Mouse (Mus musculus) cortical plate, adult 2 months (tissue): Measurements from ENCODE around the gene Slc20a1. TPM values are rescaled to one million over a fixed set of nuclear protein-coding genes. Genes with fewer than 3 reads are reported as not detected.

Experiments used
- H3K27ac ChIP-seq: fragments of 200-500 bp; 2 replicates; pipeline ENCODE4 v1.5.1; 2012; ENCODE audit warnings: low read length, control low read depth, inconsistent platforms; ENCODE audit not compliant: insufficient read depth
- H3K4me1 ChIP-seq: fragments of 200-500 bp; 2 replicates; pipeline ENCODE4 v1.6.1; 2011; ENCODE audit warnings: low read length; ENCODE audit not compliant: control insufficient read depth, insufficient read depth
- H3K4me3 ChIP-seq: fragments of 200-500 bp; 2 replicates; pipeline ENCODE4 v1.5.1; 2011; ENCODE audit warnings: mild to moderate bottlenecking, low read length, control low read depth; ENCODE audit not compliant: insufficient read depth
- CTCF ChIP-seq: fragments of 200-500 bp; IDR thresholded peaks from 2 replicates; pipeline ENCODE4 v1.5.1; 2011; ENCODE audit warnings: mild to moderate bottlenecking, control low read depth, low read length; ENCODE audit not compliant: insufficient read depth; ENCODE audit errors: extremely low read depth
- POLR2A ChIP-seq: fragments of 200-500 bp; IDR thresholded peaks from 2 replicates; pipeline ENCODE4 v1.6.1; 2011; ENCODE audit warnings: mild to moderate bottlenecking, low read length, control low read depth; ENCODE audit not compliant: insufficient read depth; ENCODE audit errors: extremely low read depth
- polyA plus RNA-seq: library from polyadenylated mRNA; depleted of rRNA; stranded (reverse); fragments of >200 nt; gene quantifications from 2 replicates; pipeline ENCODE4 v1.2.3, GENCODE M21; 2012

The Slc20a1 gene
- polyA plus RNA-seq, 1 experiment, result 141 TPM

- Histone ChIP-seq H3K4me3 (no peak overlapping the region), H3K27ac (no peak overlapping the region)
- TF ChIP-seq POLR2A (no peak), CTCF (no peak)
Measured at GRCm38 (mm10) chr2:129233803-129234477, 35.4 kb downstream of the Slc20a1 start.

DNA sequence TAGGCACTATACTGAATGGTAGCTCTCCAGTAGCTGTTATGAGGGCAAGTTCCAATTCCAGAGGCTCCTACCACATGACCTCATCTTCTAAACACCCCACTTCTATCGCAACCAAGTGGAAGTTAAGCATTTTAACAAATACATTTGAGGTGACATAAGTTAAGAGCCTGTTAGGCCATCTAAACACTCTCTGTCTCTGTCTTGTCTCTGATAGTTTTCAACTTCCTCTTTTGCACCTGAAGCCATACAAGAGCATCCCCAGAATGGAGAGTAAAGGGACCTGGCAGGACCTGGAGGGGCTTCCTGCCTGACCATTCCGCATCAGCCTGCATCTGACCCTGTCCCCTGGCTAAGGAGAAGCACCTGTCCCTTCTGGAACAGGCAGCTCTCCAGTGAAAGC is 36.2 kb downstream of the Slc20a1 start:
- Histone ChIP-seq H3K27ac (no peak overlapping the region), H3K4me1 (no peaks in the 10 kb centered on the region), H3K4me3 (no peak overlapping the region)
- TF ChIP-seq CTCF (no peak), POLR2A (no peak)

More at GRCm38 (mm10) chr2:129233803-129234477, 35.4 kb downstream of the Slc20a1 start:
- no peaks in the 10 kb centered on the region for H3K4me1 ChIP-seq

DNA sequence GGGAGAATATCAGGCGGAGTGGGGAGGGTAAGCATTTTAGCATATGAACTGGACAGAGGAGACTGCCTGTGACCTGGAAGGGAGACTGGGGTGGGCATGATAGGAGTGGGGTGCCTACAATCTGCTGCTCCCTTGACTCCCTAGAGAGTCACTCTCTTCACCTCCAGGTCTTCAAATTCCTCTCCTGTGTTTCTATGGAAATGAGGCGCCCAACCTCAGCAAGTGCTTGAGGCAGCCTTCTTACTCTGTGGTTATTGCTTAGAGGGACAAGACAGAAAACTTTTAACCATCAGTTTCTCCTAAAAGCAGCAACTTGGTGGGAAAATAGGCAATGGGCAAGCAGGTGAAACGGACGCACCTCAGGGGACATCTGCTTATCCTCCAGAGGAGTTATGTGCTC is 38.0 kb downstream of the Slc20a1 start:
- no peak for TF ChIP-seq CTCF
- no peak for TF ChIP-seq POLR2A
- Histone ChIP-seq H3K4me1 (peaks cover 2% of the 10 kb centered on the region; the same call in 1 of the 2 replicates), H3K4me3 (no peak overlapping the region), H3K27ac (no peak overlapping the region)

DNA sequence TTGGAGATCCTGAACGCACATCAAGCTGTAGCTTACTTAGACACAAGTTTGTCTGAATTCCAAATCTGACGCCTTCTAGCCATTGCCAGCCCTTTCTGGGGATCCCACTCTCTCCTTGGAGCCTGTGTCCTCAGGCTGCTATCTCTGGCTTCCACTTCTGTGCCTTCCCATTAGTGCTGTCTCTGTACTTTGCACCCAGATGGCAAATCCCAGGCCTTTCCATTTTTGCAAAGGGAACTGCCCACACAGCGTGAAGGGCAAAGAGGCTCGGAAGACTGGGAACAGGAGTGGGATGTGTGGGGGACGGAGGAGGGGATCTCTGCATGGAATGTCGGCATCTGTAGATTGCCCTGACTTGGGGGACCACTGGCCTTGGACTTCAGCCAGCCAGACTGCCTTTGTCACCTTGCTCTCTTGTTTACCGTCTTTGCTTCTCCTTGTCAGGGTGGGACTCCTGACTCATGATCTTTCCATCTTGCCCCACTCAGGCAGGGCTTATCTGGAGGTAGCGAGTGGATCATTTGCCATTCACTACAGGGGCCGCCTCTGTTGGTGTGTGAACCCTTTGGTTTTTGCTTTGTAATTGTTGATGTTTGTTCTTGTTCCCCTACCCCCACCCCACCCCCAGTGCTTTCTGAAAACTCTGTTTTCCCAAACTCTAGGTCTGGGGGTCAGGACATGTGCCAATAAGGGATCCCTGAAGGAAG is 42.3 kb downstream of the Slc20a1 start:
- Histone ChIP-seq H3K4me3 (no peak overlapping the region), H3K27ac (no peak overlapping the region), H3K4me1 (peaks cover 2% of the 10 kb centered on the region; the same call in 1 of the 2 replicates)
- no peak for TF ChIP-seq CTCF
- TF ChIP-seq POLR2A, result no peak

DNA sequence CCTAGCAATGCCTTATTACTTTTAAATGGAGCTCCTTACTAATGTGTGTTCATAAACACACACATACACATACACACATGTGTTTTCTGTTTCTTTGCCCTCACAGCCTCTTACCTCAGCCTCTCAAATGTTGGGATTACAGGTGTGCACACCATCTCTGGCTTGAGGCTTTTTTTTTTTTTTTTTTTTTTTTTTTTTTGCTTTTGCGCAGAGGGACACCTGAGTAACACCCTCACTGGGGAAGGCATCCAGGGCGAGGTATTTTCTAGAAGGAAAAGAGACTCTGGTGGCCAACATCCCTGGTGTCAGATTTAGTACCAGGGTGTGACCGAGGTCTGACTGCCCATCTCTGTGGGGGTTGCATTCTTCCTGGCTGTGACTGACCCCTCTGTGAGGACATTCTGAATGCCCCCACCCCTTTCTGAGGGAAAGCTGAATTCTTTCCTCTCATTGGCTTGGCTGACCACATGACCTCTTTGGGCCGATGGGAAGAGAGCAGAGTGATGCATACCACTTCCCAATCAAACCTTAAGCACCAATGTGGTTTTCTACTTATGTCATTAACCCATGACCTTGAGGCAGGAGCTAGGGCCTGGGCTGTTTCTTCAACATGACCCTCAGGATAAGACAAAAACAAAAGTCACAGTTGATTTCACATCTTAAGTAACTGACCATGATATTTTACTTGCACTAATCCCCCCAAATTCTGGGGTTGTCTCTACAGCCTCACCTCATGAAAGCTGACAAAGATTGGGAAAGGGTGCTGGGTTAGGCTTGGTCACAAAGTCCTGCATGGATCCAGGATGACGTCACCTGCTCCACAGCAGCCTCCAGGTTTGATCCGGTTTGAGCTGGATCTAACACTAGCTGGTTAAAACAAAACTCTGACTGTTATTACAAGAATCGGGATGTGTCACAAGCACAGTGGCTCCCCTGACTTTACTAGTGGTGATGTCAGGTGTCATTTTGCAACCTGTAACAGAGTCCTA is 43.6 kb downstream of the Slc20a1 start:
- TF ChIP-seq CTCF, result no peak
- no peak overlapping the region for H3K4me3 ChIP-seq
- H3K27ac ChIP-seq, result no peak overlapping the region
- peaks cover 2% of the 10 kb centered on the region; the same call in 1 of the 2 replicates for H3K4me1 ChIP-seq

GRCm38 (mm10) chr2:129243005-129243404 is 44.4 kb downstream of the Slc20a1 start:
- Histone ChIP-seq H3K27ac (no peak overlapping the region), H3K4me3 (no peak overlapping the region)
- TF ChIP-seq CTCF (no peak), POLR2A (no peak)

DNA sequence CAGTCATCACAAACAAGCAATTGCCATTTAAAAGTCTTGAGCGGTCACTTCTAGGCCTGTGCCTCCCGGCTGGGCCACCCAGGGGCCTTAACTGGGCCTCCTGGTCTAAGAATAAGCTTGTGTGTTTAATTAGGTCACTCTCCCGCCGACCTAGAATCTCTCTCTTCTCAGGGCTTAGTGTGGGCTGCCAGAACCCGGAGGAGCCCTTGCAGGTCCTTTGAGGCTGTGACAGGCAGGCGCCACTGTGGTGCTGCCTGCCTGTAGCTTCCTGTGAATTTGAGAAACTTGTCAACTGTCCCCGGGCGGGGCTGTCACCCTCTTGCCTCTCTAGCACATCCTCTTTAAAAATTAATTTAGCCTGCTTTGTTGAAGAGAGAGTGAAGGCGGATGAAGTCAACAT is 45.2 kb downstream of the Slc20a1 start:
- H3K4me1 ChIP-seq, result peaks cover 2% of the 10 kb centered on the region; the same call in 1 of the 2 replicates
- no peak for TF ChIP-seq POLR2A
- no peak for TF ChIP-seq CTCF
- no peak overlapping the region for H3K4me3 ChIP-seq
- H3K27ac ChIP-seq, result peak overlapping the region; percentile 25; the same call in 1 of the 2 replicates

More at GRCm38 (mm10) chr2:129243005-129243404, 44.4 kb downstream of the Slc20a1 start:
- peaks cover 2% of the 10 kb centered on the region; the same call in 1 of the 2 replicates for H3K4me1 ChIP-seq

- Histone ChIP-seq H3K4me3 (no peak overlapping the region), H3K4me1 (peaks cover 2% of the 10 kb centered on the region; the same call in 1 of the 2 replicates), H3K27ac (no peak overlapping the region; the same call in 1 of the 2 replicates)
- TF ChIP-seq CTCF (no peak), POLR2A (no peak)
Measured at GRCm38 (mm10) chr2:129244446-129245120, 46.0 kb downstream of the Slc20a1 start.
